Mouse (Mus musculus): ENCODE measurements around the gene Fmo4. TPM values are rescaled to one million over a fixed set of nuclear protein-coding genes. Genes with fewer than 3 reads are reported as not detected.

Fmo4 gene
- under 1 TPM in 1 of 2 experiments, not detected in 1; 0.29 TPM for total RNA-seq (2021)
- long read RNA-seq, experiment 1 = 0 reads
- long read RNA-seq, experiment 2 = 0 reads

- DNase-seq = no peak
Measured at GRCm38 (mm10) chr1:162813836-162814156, at the start of gene Fmo4. Gene Fmo4 (minus strand): TSS chr1:162813972.

GRCm38 (mm10) chr1:162862328-162862727, 48.6 kb upstream of the Fmo4 start:
- no peak for DNase-seq

GRCm38 (mm10) chr1:162859996-162860605, 46.3 kb upstream of the Fmo4 start:
- no peak for DNase-seq

GRCm38 (mm10) chr1:162859545-162859976, 45.8 kb upstream of the Fmo4 start:
- DNase-seq = peak; percentile 33

- DNase-seq = no peak
Measured at GRCm38 (mm10) chr1:162858748-162859130, 45.0 kb upstream of the Fmo4 start.

GRCm38 (mm10) chr1:162857766-162858747, 44.3 kb upstream of the Fmo4 start:
- no peak for DNase-seq

GRCm38 (mm10) chr1:162853812-162854482, 40.2 kb upstream of the Fmo4 start:
- no peak for DNase-seq

GRCm38 (mm10) chr1:162847554-162847953, 33.8 kb upstream of the Fmo4 start:
- no peak for DNase-seq

GRCm38 (mm10) chr1:162840211-162840610, 26.4 kb upstream of the Fmo4 start:
- DNase-seq = no peak

GRCm38 (mm10) chr1:162838976-162839375, 25.2 kb upstream of the Fmo4 start:
- no peak for DNase-seq

- no peak for DNase-seq
Measured at GRCm38 (mm10) chr1:162834342-162834741, 20.6 kb upstream of the Fmo4 start.

- DNase-seq = no peak
Measured at GRCm38 (mm10) chr1:162832574-162832953, 18.8 kb upstream of the Fmo4 start.

GRCm38 (mm10) chr1:162831838-162832573, 18.2 kb upstream of the Fmo4 start:
- no peak for DNase-seq

- DNase-seq = no peak
Measured at GRCm38 (mm10) chr1:162819280-162819679, 5.5 kb upstream of the Fmo4 start.

- DNase-seq = no peak
Measured at GRCm38 (mm10) chr1:162815381-162816127, 1.8 kb upstream of the Fmo4 start.

GRCm38 (mm10) chr1:162814932-162815331, 1.2 kb upstream of the Fmo4 start:
- no peak for DNase-seq

GRCm38 (mm10) chr1:162813143-162813835, 483 bp downstream of the Fmo4 start:
- no peak for DNase-seq

- no peak for DNase-seq
Measured at GRCm38 (mm10) chr1:162808541-162808940, 5.2 kb downstream of the Fmo4 start.

GRCm38 (mm10) chr1:162807441-162807840, 6.3 kb downstream of the Fmo4 start:
- DNase-seq = no peak

GRCm38 (mm10) chr1:162805011-162805410, 8.8 kb downstream of the Fmo4 start:
- DNase-seq = no peak

- no peak for DNase-seq
Measured at GRCm38 (mm10) chr1:162796441-162796840, 17.3 kb downstream of the Fmo4 start.
